Mouse (Mus musculus): Measurements from ENCODE around the gene Dab2ip.

Gene Dab2ip

DNA sequence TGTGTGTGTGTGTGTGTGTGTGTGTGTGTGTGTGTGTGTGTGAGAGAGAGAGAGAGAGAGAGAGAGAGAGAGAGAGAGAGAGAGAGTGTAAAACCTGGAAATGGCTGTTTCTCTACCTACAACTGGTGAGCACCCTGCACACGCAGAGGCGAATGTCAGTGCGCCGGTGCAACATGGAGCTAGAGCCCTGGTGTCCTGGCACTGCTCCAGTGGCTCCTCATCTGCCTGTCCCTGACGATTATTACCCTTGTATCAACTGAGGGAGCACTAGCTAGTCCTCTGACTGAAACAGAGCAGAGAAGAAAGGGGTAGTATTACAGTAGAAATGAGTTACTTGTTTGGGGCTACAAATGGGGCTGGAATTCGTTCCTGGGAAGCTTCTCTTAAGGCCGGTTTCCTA, 155.4 kb downstream of the Dab2ip start:
- DNase-seq (ENCODE audit: low read depth, low spot score): no peak

DNA sequence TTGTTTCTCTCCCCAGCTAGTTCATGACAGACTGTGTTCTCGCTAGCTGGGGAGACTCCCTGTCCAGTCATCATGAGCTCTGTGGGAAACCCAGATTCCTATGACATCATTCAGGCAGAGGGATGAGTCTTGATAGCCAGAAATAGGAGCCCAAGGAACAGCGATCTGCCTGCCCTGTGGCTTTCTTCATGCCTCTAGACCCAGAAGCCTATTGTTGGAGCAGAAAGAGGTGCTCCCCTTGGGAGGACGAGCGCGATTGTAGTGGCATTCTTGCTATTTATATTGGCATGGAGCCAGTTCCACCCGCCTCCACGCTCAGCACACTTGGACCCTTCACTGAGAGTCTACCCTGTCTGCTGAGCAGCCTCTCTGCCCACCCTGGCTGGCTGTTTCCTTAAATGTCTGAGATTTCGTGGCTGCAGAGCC, 156.7 kb downstream of the Dab2ip start:
- no peak for DNase-seq (ENCODE audit: low read depth, low spot score)

- DNase-seq (ENCODE audit: low read depth, low spot score): no peak
Observed at GRCm38 (mm10) chr2:35715485-35715884, 157.4 kb downstream of the Dab2ip start.

DNA sequence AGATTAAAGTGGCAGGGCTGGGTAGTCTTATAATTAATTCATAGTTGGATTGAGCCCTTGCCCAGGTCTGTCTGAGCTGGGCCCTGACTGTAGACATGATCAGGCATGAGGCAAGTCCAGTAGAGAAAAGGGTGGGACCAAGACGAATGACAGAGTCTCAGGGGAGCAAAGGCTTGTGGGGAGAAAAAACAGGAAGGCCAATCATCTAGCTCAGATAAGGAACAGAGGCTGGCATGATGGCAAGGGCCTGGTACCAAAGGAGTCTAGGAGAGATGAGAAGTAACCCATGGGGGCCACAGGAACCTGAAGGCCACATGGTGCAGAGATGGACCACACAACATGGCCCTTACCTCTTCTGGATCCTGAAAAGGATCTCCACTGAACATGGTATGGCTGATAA, 158.1 kb downstream of the Dab2ip start:
- no peak for DNase-seq (ENCODE audit: low read depth, low spot score)

DNA sequence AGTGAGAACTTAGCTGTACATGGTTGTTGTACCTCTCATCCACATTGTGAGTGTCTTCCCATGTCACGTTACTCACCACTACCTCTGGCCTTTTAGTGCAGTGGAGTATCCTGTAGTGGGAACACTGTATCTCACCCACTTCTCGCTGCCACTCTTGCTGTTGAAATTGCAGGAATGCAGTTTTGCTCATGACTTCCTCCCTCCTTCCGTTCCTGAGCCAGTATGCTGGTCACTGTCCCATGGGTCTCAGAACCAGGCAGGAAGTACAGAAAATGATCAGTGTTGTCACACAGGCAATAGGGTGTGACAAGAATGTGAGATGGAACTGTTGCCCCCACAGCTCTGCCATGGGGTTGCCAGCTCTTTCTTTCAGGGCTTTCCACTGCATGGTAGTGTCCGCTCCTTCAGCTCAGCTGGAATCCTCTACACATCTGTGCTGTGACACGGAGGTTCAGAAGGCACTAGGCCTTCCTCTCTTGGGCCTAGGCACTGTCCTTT, 160.0 kb downstream of the Dab2ip start:
- no peak for DNase-seq (ENCODE audit: low read depth, low spot score)

- no peak for DNase-seq (ENCODE audit: low read depth, low spot score)
Observed at GRCm38 (mm10) chr2:35718662-35719061, 160.6 kb downstream of the Dab2ip start.

GRCm38 (mm10) chr2:35719230-35720005, 161.4 kb downstream of the Dab2ip start:
- no peak for DNase-seq (ENCODE audit: low read depth, low spot score)

- no peak for DNase-seq (ENCODE audit: low read depth, low spot score)
Observed at GRCm38 (mm10) chr2:35720104-35720503, 162.0 kb downstream of the Dab2ip start.

DNA sequence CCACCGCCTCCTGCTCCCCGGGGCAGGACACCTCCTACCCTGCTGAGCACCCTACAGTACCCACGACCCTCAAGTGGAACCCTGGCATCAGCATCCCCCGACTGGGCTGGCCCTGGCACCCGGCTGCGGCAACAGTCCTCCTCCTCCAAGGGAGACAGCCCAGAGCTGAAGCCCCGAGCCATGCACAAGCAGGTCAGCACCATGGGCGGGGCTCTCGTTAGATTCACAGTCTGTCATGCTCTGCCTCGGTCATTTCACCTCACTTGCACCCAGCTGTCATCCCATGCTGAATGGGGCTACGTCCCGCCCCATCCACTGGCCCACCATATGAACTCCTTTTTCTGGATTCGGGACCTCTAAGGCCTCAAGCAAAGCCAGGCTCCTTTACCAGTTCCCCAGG, 162.5 kb downstream of the Dab2ip start:
- DNase-seq (ENCODE audit: low read depth, low spot score): no peak

DNA sequence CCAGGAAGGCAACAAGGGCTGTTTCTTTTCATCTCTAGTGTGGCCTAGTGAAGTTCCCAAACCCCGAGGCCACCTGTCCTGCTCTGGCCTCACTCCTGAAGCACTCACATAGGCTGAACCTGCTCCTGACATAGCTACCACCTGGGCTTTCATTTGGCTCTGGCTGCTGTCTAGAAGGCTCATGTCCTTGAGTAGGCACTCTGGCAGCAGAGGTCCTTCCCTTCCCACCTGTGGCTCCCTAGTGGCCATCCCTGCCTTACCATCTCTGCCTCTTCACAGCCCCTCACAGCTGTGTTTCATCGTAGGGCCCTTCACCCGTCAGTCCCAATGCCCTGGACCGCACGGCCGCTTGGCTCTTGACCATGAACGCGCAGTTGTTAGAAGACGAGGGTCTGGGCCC, 162.9 kb downstream of the Dab2ip start:
- DNase-seq (ENCODE audit: low read depth, low spot score): no peak

DNA sequence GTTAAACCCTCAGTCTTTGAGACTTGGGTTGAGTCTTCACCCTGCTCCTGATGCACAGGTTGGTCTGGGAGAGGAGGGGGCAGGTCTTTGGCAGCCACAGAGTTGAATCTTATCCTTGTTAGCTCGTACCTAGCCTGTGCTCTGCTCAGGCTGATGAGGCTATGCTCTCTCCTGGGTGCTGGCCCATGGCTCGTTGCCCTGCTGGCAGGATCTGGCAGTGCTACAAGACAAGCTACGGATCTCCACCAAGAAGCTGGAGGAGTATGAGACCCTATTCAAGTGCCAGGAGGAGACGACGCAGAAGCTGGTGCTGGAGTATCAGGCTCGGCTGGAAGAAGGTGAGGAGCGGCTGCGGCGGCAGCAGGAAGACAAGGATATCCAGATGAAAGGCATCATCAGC, 164.8 kb downstream of the Dab2ip start:
- no peak for DNase-seq (ENCODE audit: low read depth, low spot score)

- no peak for DNase-seq (ENCODE audit: low read depth, low spot score)
Observed at GRCm38 (mm10) chr2:35723267-35723666, 165.2 kb downstream of the Dab2ip start.

DNA sequence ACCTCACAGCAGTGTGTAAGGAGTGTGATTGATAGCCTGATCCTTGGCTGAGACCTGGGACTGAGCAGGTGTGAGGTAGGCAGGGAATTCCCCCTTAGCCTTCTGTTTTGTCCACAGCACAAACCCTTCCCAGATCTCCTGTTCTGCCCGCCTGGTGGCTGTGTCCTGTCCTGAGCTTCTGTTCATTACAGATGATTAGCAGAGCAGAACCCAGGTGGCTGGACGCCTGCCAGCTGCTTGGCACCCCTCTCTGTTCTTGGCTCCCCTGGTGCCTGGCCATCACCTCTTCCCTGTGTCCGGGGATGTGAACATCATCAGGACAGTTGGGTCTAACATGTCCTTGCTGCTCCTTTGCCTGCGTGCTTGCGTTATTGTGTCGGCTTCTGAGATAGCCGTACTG, 165.6 kb downstream of the Dab2ip start:
- no peak for DNase-seq (ENCODE audit: low read depth, low spot score)

DNA sequence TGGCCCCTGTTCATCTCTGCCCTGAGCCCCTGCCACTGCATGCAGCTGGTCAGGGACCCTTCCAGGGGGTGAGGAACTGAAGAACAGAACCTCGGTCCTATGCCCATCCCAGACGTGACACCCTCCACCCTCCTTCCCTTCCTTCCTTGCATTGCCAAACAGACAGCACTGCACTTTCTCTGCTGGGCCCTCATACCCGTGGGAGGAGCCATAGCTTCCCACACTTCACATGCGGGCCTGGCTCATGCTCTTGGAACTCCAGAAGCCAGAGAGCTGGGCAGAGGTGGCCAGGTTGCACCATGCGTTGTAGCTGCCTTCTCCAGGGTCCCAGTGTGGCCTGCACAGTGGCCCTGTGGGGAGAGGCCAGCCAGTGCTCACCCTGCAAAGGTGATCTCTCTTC, 170.6 kb downstream of the Dab2ip start:
- DNase-seq (ENCODE audit: low read depth, low spot score): no peak

DNA sequence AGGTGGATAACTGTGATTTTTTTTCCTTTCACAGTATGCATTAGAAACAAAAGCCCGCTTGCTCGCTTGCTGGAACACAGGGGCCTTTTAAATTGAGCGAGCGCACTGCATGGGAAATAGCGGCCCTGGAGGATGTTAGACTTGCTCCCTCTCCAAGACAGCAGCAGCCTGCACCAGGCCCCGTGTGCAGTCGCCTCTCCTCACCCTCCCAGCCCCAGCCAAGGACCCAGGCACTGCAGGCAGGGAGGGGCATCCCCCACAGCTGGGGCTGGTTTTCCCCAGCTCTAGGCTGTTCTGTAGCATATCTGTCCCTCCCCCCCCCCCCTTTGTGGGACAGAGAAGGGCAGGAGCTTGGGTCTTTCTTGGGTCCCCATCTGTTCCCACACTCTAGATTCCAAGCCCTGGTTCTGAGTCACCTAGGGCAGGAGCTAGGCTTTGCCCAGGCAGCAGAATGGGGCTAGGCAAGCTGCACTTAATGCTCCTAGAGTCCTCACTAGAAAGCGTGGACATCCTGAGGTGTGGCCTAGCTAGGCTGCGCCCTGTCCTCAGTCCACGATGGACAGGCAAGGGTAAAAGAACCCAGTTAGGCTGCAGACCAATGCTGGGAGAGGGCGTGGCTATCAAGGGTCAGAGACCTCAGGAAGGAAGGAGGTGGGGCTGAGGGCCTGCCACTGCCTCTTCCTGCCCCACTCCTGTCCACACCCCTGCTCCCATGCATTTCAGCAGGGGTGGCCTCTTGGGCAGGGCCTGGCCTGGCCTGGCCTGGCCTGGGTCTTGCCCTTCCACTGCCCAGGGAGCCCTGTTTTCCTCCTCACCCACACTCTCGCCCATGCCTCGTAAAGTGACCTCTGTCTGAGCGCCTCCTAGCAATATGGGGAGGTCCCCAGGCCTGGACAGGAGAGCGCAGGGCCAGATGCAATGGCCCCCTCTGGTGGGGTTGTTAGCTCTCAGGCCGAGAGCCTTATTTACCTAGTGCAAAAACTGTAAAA, 171.3 kb downstream of the Dab2ip start:
- DNase-seq (ENCODE audit: low read depth, low spot score): no peak

GRCm38 (mm10) chr2:35731671-35732449, 173.8 kb downstream of the Dab2ip start:
- no peak for DNase-seq (ENCODE audit: low read depth, low spot score)

DNA sequence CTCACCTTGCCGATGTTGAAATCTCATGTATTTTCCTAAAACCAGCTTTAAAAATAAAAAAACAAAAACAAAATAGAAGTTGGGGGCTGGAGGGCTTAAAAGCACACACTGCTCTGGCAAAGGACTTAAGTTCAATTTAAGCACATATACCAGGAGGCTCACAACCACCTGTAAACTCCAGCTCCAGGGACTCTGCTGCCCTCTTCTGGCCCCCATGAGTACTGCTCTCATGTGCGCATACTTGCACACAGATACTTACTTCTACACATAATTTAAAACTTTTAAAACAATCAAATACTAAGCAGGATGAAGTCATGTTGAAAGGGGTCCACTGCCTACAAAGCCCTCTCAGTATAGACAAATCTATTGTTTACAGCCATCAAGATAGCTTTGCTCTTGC, 176.9 kb downstream of the Dab2ip start:
- DNase-seq (ENCODE audit: low read depth, low spot score): no peak

GRCm38 (mm10) chr2:35736061-35736460, 178.0 kb downstream of the Dab2ip start:
- DNase-seq (ENCODE audit: low read depth, low spot score): no peak

DNA sequence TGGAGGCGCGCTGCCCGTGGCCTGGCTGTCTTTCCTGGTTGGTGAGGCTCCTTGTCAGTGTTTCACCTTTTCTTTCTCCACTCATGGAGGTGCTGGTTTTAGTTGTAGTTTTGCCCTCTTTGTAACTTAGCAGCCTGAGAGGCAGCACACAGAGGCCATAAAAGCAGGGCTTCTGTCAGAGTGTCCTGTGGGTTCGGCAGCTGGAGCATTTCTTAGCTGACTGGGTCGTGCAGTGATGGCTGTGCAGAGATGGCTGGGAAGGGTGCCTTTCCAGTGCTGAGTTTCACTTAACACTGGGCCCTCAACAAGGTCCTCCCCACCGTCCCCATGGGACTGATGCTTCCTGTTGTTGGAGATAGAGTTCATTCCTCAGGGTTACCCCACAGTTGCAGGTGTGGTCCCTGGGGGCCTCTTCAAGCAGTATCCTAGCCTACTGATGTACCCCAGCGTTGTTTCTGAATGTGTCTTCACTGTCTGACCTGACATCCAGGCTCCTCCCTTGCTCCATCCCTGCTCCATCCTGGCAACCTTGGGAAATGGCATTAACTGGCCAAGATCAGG, 179.5 kb downstream of the Dab2ip start:
- DNase-seq (ENCODE audit: low read depth, low spot score): no peak

- no peak for DNase-seq (ENCODE audit: low read depth, low spot score)
Observed at GRCm38 (mm10) chr2:35739669-35740254, 181.7 kb downstream of the Dab2ip start.

DNA sequence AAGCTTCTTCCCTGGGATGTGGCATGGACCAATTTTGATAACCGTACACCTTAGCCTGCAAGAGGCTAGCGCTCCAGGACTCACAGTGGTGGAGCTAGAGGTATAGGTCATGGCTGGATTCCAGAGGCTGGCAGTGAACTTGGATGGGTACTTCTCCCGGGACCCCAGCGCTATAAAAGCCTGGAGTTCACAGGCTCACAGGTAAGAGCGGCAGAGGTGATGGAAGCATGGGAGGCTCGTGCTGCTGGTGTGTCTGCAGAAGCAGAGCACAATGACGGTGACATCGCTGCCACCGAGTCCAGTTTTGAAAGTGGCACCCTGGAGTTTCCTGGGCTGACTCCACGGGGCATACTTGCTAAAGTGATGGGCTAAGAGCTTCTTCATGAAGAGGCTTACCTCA, 187.8 kb downstream of the Dab2ip start:
- DNase-seq (ENCODE audit: low read depth, low spot score): no peak

Data from retina, adult 2 months (tissue).